Mouse (Mus musculus): ENCODE data around the gene Cisd3. TPM values are rescaled to one million over a fixed set of nuclear protein-coding genes. Genes with fewer than 3 reads are reported as not detected.

Cisd3 gene
- polyA plus RNA-seq, 1 experiment from 2014 or later = 11.8 TPM

- WGBS = 82% methylated on average over 11 of the region's 11 CpGs
- ATAC-seq (replicated peaks; ENCODE audit: insufficient number of reproducible peaks, low FRiP score, low TSS enrichment, low read depth) (no peak), DNase-seq (ENCODE audit: low spot score) (no peak)
- Histone ChIP-seq H3K27ac (replicated peaks; ENCODE audit: low read depth, low read length) (no peak overlapping the region), H3K4me2 (ENCODE audit: low read depth, low read length) (no peak overlapping the region), H3K27me3 (ENCODE audit: control insufficient read depth, insufficient read depth, low read length) (no peaks in the 10 kb centered on the region), H3K4me1 (ENCODE audit: control insufficient read depth, insufficient read depth, low read length) (no peaks in the 10 kb centered on the region; the same call in none of the 2 replicates), H3K9me3 (replicated peaks; ENCODE audit: control insufficient read depth, low read length) (no peaks in the 10 kb centered on the region), H3K4me3 (ENCODE audit: low read depth, low read length) (no peak overlapping the region), H3K9ac (replicated peaks; ENCODE audit: low read length) (no peak overlapping the region), H3K36me3 (replicated peaks; ENCODE audit: control insufficient read depth, insufficient read depth, low read depth, low read length) (peaks cover 28% of the 10 kb centered on the region)
Measured at GRCm38 (mm10) chr11:97673148-97673547, 12.5 kb upstream of the Cisd3 start.

GRCm38 (mm10) chr11:97676050-97676754 lies 9.4 kb upstream of the Cisd3 start:
- Histone ChIP-seq H3K27ac (replicated peaks; ENCODE audit: low read depth, low read length) (no peak overlapping the region), H3K27me3 (ENCODE audit: control insufficient read depth, insufficient read depth, low read length) (no peaks in the 10 kb centered on the region), H3K9ac (replicated peaks; ENCODE audit: low read length) (no peak overlapping the region), H3K9me3 (replicated peaks; ENCODE audit: control insufficient read depth, low read length) (no peaks in the 10 kb centered on the region), H3K4me2 (ENCODE audit: low read depth, low read length) (no peak overlapping the region), H3K36me3 (replicated peaks; ENCODE audit: control insufficient read depth, insufficient read depth, low read depth, low read length) (peaks cover 25% of the 10 kb centered on the region), H3K4me1 (ENCODE audit: control insufficient read depth, insufficient read depth, low read length) (no peaks in the 10 kb centered on the region), H3K4me3 (ENCODE audit: low read depth, low read length) (no peak overlapping the region)
- no peak for ATAC-seq (replicated peaks; ENCODE audit: insufficient number of reproducible peaks, low FRiP score, low TSS enrichment, low read depth)
- WGBS = 85% methylated on average over 15 of the region's 15 CpGs
- DNase-seq (ENCODE audit: low spot score) = no peak

- DNase-seq (ENCODE audit: low spot score) (no peak), ATAC-seq (replicated peaks; ENCODE audit: insufficient number of reproducible peaks, low FRiP score, low TSS enrichment, low read depth) (no peak)
- Histone ChIP-seq H3K9me3 (replicated peaks; ENCODE audit: control insufficient read depth, low read length) (no peaks in the 10 kb centered on the region), H3K36me3 (replicated peaks; ENCODE audit: control insufficient read depth, insufficient read depth, low read depth, low read length) (peaks cover 24% of the 10 kb centered on the region), H3K27me3 (ENCODE audit: control insufficient read depth, insufficient read depth, low read length) (no peaks in the 10 kb centered on the region), H3K4me2 (ENCODE audit: low read depth, low read length) (no peak overlapping the region), H3K9ac (replicated peaks; ENCODE audit: low read length) (no peak overlapping the region), H3K27ac (replicated peaks; ENCODE audit: low read depth, low read length) (no peak overlapping the region), H3K4me1 (ENCODE audit: control insufficient read depth, insufficient read depth, low read length) (no peaks in the 10 kb centered on the region), H3K4me3 (ENCODE audit: low read depth, low read length) (no peak overlapping the region)
- 65% methylated on average over 15 of the region's 15 CpGs for WGBS
Measured at GRCm38 (mm10) chr11:97677381-97677780, 8.2 kb upstream of the Cisd3 start.

GRCm38 (mm10) chr11:97677842-97678241 lies 7.8 kb upstream of the Cisd3 start:
- Histone ChIP-seq H3K27ac (replicated peaks; ENCODE audit: low read depth, low read length) (no peak overlapping the region), H3K9me3 (replicated peaks; ENCODE audit: control insufficient read depth, low read length) (no peaks in the 10 kb centered on the region), H3K9ac (replicated peaks; ENCODE audit: low read length) (no peak overlapping the region), H3K27me3 (ENCODE audit: control insufficient read depth, insufficient read depth, low read length) (no peaks in the 10 kb centered on the region), H3K36me3 (replicated peaks; ENCODE audit: control insufficient read depth, insufficient read depth, low read depth, low read length) (peaks cover 20% of the 10 kb centered on the region), H3K4me2 (ENCODE audit: low read depth, low read length) (no peak overlapping the region), H3K4me1 (ENCODE audit: control insufficient read depth, insufficient read depth, low read length) (no peaks in the 10 kb centered on the region), H3K4me3 (ENCODE audit: low read depth, low read length) (no peak overlapping the region)
- 47% methylated on average over 8 of the region's 8 CpGs for WGBS
- ATAC-seq (replicated peaks; ENCODE audit: insufficient number of reproducible peaks, low FRiP score, low TSS enrichment, low read depth) (no peak), DNase-seq (ENCODE audit: low spot score) (no peak)

GRCm38 (mm10) chr11:97678301-97678700 lies 7.3 kb upstream of the Cisd3 start:
- Histone ChIP-seq H3K27ac (replicated peaks; ENCODE audit: low read depth, low read length) (no peak overlapping the region), H3K4me2 (ENCODE audit: low read depth, low read length) (no peak overlapping the region), H3K36me3 (replicated peaks; ENCODE audit: control insufficient read depth, insufficient read depth, low read depth, low read length) (peaks cover 17% of the 10 kb centered on the region), H3K9ac (replicated peaks; ENCODE audit: low read length) (no peak overlapping the region), H3K27me3 (ENCODE audit: control insufficient read depth, insufficient read depth, low read length) (no peaks in the 10 kb centered on the region), H3K9me3 (replicated peaks; ENCODE audit: control insufficient read depth, low read length) (no peaks in the 10 kb centered on the region), H3K4me3 (ENCODE audit: low read depth, low read length) (no peak overlapping the region), H3K4me1 (ENCODE audit: control insufficient read depth, insufficient read depth, low read length) (no peaks in the 10 kb centered on the region)
- 72% methylated on average over 15 of the region's 15 CpGs for WGBS
- DNase-seq (ENCODE audit: low spot score) (no peak), ATAC-seq (replicated peaks; ENCODE audit: insufficient number of reproducible peaks, low FRiP score, low TSS enrichment, low read depth) (no peak)

GRCm38 (mm10) chr11:97680430-97680829 lies 5.2 kb upstream of the Cisd3 start:
- ATAC-seq (replicated peaks; ENCODE audit: insufficient number of reproducible peaks, low FRiP score, low TSS enrichment, low read depth) = no peak
- H3K4me1 ChIP-seq (ENCODE audit: control insufficient read depth, insufficient read depth, low read length) = no peaks in the 10 kb centered on the region
- WGBS = 87% methylated on average over 12 of the region's 12 CpGs

GRCm38 (mm10) chr11:97682504-97683055 lies 3.0 kb upstream of the Cisd3 start:
- DNase-seq (ENCODE audit: low spot score) (no peak), ATAC-seq (replicated peaks; ENCODE audit: insufficient number of reproducible peaks, low FRiP score, low TSS enrichment, low read depth) (no peak)
- 82% methylated on average over 6 of the region's 6 CpGs for WGBS
- 0 out of 2 replicates have a peak, but pooled peaks cover 4% of the 10 kb centered on the region for H3K4me1 ChIP-seq (ENCODE audit: control insufficient read depth, insufficient read depth, low read length)
- H3K9ac ChIP-seq (replicated peaks; ENCODE audit: low read length) = no peak overlapping the region
- H3K9me3 ChIP-seq (replicated peaks; ENCODE audit: control insufficient read depth, low read length) = no peaks in the 10 kb centered on the region
- no peak overlapping the region for H3K4me3 ChIP-seq (ENCODE audit: low read depth, low read length)
- peaks cover 8% of the 10 kb centered on the region for H3K36me3 ChIP-seq (replicated peaks; ENCODE audit: control insufficient read depth, insufficient read depth, low read depth, low read length)
- no peak overlapping the region for H3K4me2 ChIP-seq (ENCODE audit: low read depth, low read length)
- H3K27me3 ChIP-seq (ENCODE audit: control insufficient read depth, insufficient read depth, low read length) = no peaks in the 10 kb centered on the region
- H3K27ac ChIP-seq (replicated peaks; ENCODE audit: low read depth, low read length) = no peak overlapping the region

More at GRCm38 (mm10) chr11:97680430-97680829, 5.2 kb upstream of the Cisd3 start:
- Histone ChIP-seq H3K27ac (replicated peaks; ENCODE audit: low read depth, low read length) (no peak overlapping the region), H3K9ac (replicated peaks; ENCODE audit: low read length) (no peak overlapping the region), H3K4me3 (ENCODE audit: low read depth, low read length) (no peak overlapping the region), H3K9me3 (replicated peaks; ENCODE audit: control insufficient read depth, low read length) (no peaks in the 10 kb centered on the region), H3K36me3 (replicated peaks; ENCODE audit: control insufficient read depth, insufficient read depth, low read depth, low read length) (peaks cover 8% of the 10 kb centered on the region), H3K27me3 (ENCODE audit: control insufficient read depth, insufficient read depth, low read length) (no peaks in the 10 kb centered on the region), H3K4me2 (ENCODE audit: low read depth, low read length) (no peak overlapping the region)
- DNase-seq (ENCODE audit: low spot score) = no peak

GRCm38 (mm10) chr11:97684063-97684680 lies 1.5 kb upstream of the Cisd3 start:
- no peak overlapping the region for H3K4me3 ChIP-seq (ENCODE audit: low read depth, low read length)
- H3K27ac ChIP-seq (replicated peaks; ENCODE audit: low read depth, low read length) = no peak overlapping the region
- no peak overlapping the region for H3K9ac ChIP-seq (replicated peaks; ENCODE audit: low read length)
- no peak overlapping the region for H3K4me2 ChIP-seq (ENCODE audit: low read depth, low read length)
- DNase-seq (ENCODE audit: low spot score) (no peak), ATAC-seq (replicated peaks; ENCODE audit: insufficient number of reproducible peaks, low FRiP score, low TSS enrichment, low read depth) (no peak)
- WGBS = 81% methylated on average over 6 of the region's 6 CpGs
- 0 out of 2 replicates have a peak, but pooled peaks cover 4% of the 10 kb centered on the region for H3K4me1 ChIP-seq (ENCODE audit: control insufficient read depth, insufficient read depth, low read length)
- no peaks in the 10 kb centered on the region for H3K9me3 ChIP-seq (replicated peaks; ENCODE audit: control insufficient read depth, low read length)
- no peaks in the 10 kb centered on the region for H3K27me3 ChIP-seq (ENCODE audit: control insufficient read depth, insufficient read depth, low read length)
- peaks cover 12% of the 10 kb centered on the region for H3K36me3 ChIP-seq (replicated peaks; ENCODE audit: control insufficient read depth, insufficient read depth, low read depth, low read length)

Measured in embryonic facial prominence, embryonic 11.5 days (tissue).